Mouse (Mus musculus) liver, adult 10 weeks (tissue): ENCODE results near the gene Gm21973. TPM values are rescaled to one million over a fixed set of nuclear protein-coding genes. Genes with fewer than 3 reads are reported as not detected.

Experiments
- polyA plus RNA-seq: library from polyadenylated mRNA; stranded (reverse); fragments of 350-450 nt; fragmentation: Illumina TruSeq; extraction: RNeasy Lipid Tissue Mini Kit (QIAGEN cat#74804); gene quantifications from one replicate; pipeline ENCODE4 v1.2.3, GENCODE M21; 2014; ENCODE audit warnings: low read depth, low replicate concordance

Gene Gm21973
- polyA plus RNA-seq = not detected

GRCm38 (mm10) chr15:10325080-10325479, at the start of gene Gm21973:
Gene Gm21973, plus strand, starts transcription at chr15:10325380.

DNA sequence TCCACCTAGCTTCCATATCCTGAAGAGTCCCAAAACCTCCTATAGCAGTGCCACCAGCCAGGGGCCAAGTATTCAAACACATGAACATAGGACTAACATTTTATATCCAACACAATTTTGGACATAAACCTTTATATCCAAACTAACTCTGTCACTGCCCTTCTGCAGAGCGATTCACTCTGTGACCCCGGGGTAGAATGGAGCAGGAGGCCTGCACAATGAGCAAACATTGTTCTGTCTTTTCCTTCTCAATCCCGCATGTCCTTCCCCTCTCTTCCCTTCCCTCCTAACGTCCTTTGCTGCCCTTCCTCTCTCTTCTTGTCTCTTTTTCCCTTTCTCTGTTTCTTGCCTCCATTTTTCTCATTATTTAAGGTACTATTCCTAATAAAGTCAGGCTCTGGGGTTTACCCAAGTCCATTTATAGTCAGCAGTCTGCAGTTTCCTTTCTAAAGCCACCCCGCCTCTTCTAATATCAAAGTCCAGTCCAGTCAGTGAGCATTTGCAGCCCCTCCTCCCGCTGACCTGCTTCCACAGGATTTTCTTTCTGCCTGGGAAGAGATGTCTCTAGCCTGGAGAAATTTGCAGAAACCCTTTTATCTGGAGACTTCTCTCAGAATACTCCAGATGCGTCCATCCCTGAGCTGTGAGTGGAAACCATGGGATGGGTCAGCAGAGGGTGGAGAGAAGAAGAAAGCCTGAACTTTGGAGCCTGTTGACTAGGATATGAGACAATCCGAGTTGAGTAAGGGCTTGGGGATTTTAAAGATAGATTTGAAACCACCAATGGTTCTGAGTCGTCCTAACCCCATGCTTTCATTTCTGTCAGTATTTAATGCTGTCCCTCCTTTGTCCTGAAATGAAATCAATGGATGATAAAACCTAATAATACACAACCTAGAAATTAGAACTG, 33.1 kb downstream of the Gm21973 start, which contains the start of gene Agxt2:
Agxt2 (plus strand) TSS at position 494 of the 910 bp plus-strand sequence.

Other genes with a start within 250 kb of the Gm21973 start
- 556 TPM for gene Prlr, start 148.1 kb upstream of the Gm21973 start, polyA plus RNA-seq
- gene Agxt2, start 33.2 kb downstream of the Gm21973 start, polyA plus RNA-seq = 261 TPM
- gene Dnajc21, start 145.1 kb downstream of the Gm21973 start, polyA plus RNA-seq = 53.0 TPM
- 76.3 TPM for gene Brix1, start 160.6 kb downstream of the Gm21973 start, polyA plus RNA-seq
- 6.8 TPM for gene Rad1, start 160.6 kb downstream of the Gm21973 start, polyA plus RNA-seq
- not detected for gene Ttc23l, start 233.3 kb downstream of the Gm21973 start, polyA plus RNA-seq